Mouse (Mus musculus): ENCODE measurements at regions not wholly inside any gene's neighbourhood (a gene's known extent, or its start where the extent isn't known, plus 50 kb on each side); places are given as distances from the start of the nearest gene placed in this dataset.

GRCm38 (mm10) chr5:52092273-52092672 is 98.0 kb downstream of the Dhx15 start:
- WGBS = 80% methylated on average over 4 of the region's 4 CpGs
- Histone ChIP-seq H3K27me3 (ENCODE audit: control insufficient read depth, insufficient read depth, low read length) (no peaks in the 10 kb centered on the region), H3K4me1 (ENCODE audit: control insufficient read depth, insufficient read depth, insufficient read length) (no peaks in the 10 kb centered on the region), H3K4me3 (ENCODE audit: extremely low read depth, insufficient read depth, insufficient read length) (no peak overlapping the region), H3K27ac (ENCODE audit: insufficient read depth, low read length) (no peak overlapping the region), H3K36me3 (ENCODE audit: control insufficient read depth, insufficient read depth, low read length) (no peaks in the 10 kb centered on the region)
- TF ChIP-seq CTCF (IDR thresholded peaks at IDR 0.05; ENCODE audit: extremely low read depth, insufficient read depth, insufficient read length, insufficient replicate concordance) = no peak
- TF ChIP-seq POLR2A (IDR thresholded peaks at IDR 0.05; ENCODE audit: low read depth, low read length) = no peak
- DNase-seq (ENCODE audit: low read depth in 1 of 2, low spot score in 2 of 2) = no peak

- TF ChIP-seq CTCF (IDR thresholded peaks at IDR 0.05; ENCODE audit: extremely low read depth, insufficient read depth, insufficient read length, insufficient replicate concordance) (no peak), POLR2A (IDR thresholded peaks at IDR 0.05; ENCODE audit: low read depth, low read length) (no peak)
- no peaks in the 10 kb centered on the region for H3K36me3 ChIP-seq (ENCODE audit: control insufficient read depth, insufficient read depth, low read length)
- no peak for DNase-seq (ENCODE audit: low read depth in 1 of 2, low spot score in 2 of 2)
- 88% methylated on average over 10 of the region's 10 CpGs for WGBS
- H3K4me3 ChIP-seq (ENCODE audit: extremely low read depth, insufficient read depth, insufficient read length) = no peak overlapping the region
- no peak overlapping the region for H3K27ac ChIP-seq (ENCODE audit: insufficient read depth, low read length)
- no peaks in the 10 kb centered on the region for H3K4me1 ChIP-seq (ENCODE audit: control insufficient read depth, insufficient read depth, insufficient read length)
- no peaks in the 10 kb centered on the region for H3K27me3 ChIP-seq (ENCODE audit: control insufficient read depth, insufficient read depth, low read length)
These were observed 102.2 kb downstream of the Dhx15 start for GRCm38 (mm10) chr5:52088131-52088530.

- no peaks in the 10 kb centered on the region for H3K27me3 ChIP-seq (ENCODE audit: control insufficient read depth, insufficient read depth, low read length)
- H3K4me3 ChIP-seq (ENCODE audit: extremely low read depth, insufficient read depth, insufficient read length) = no peak overlapping the region
- WGBS = 27% methylated on average over 7 of the region's 7 CpGs
- H3K4me1 ChIP-seq (ENCODE audit: control insufficient read depth, insufficient read depth, insufficient read length) = no peaks in the 10 kb centered on the region
- no peaks in the 10 kb centered on the region for H3K36me3 ChIP-seq (ENCODE audit: control insufficient read depth, insufficient read depth, low read length)
- TF ChIP-seq POLR2A (IDR thresholded peaks at IDR 0.05; ENCODE audit: low read depth, low read length) (no peak), CTCF (IDR thresholded peaks at IDR 0.05; ENCODE audit: extremely low read depth, insufficient read depth, insufficient read length, insufficient replicate concordance) (no peak)
- no peak overlapping the region for H3K27ac ChIP-seq (ENCODE audit: insufficient read depth, low read length)
- DNase-seq (ENCODE audit: low read depth in 1 of 2, low spot score in 2 of 2) = no peak
These were observed 103.4 kb downstream of the Dhx15 start for GRCm38 (mm10) chr5:52086766-52087429.

- Histone ChIP-seq H3K36me3 (ENCODE audit: control insufficient read depth, insufficient read depth, low read length) (no peaks in the 10 kb centered on the region), H3K27me3 (ENCODE audit: control insufficient read depth, insufficient read depth, low read length) (no peaks in the 10 kb centered on the region), H3K4me3 (ENCODE audit: extremely low read depth, insufficient read depth, insufficient read length) (no peak overlapping the region), H3K27ac (ENCODE audit: insufficient read depth, low read length) (no peak overlapping the region), H3K4me1 (ENCODE audit: control insufficient read depth, insufficient read depth, insufficient read length) (no peaks in the 10 kb centered on the region)
- no peak for DNase-seq (ENCODE audit: low read depth in 1 of 2, low spot score in 2 of 2)
- TF ChIP-seq CTCF (IDR thresholded peaks at IDR 0.05; ENCODE audit: extremely low read depth, insufficient read depth, insufficient read length, insufficient replicate concordance) = no peak
- TF ChIP-seq POLR2A (IDR thresholded peaks at IDR 0.05; ENCODE audit: low read depth, low read length) = no peak
- WGBS = 85% methylated on average over 4 of the region's 4 CpGs
These were observed 110.0 kb downstream of the Dhx15 start for GRCm38 (mm10) chr5:52080268-52080667.

- H3K4me3 ChIP-seq (ENCODE audit: extremely low read depth, insufficient read depth, insufficient read length) = no peak overlapping the region
- H3K4me1 ChIP-seq (ENCODE audit: control insufficient read depth, insufficient read depth, insufficient read length) = no peaks in the 10 kb centered on the region
- no peak for TF ChIP-seq POLR2A (IDR thresholded peaks at IDR 0.05; ENCODE audit: low read depth, low read length)
- no peak for TF ChIP-seq CTCF (IDR thresholded peaks at IDR 0.05; ENCODE audit: extremely low read depth, insufficient read depth, insufficient read length, insufficient replicate concordance)
- no peak overlapping the region for H3K27ac ChIP-seq (ENCODE audit: insufficient read depth, low read length)
- H3K36me3 ChIP-seq (ENCODE audit: control insufficient read depth, insufficient read depth, low read length) = no peaks in the 10 kb centered on the region
- no peaks in the 10 kb centered on the region for H3K27me3 ChIP-seq (ENCODE audit: control insufficient read depth, insufficient read depth, low read length)
- WGBS = 69% methylated on average over 3 of the region's 3 CpGs
- no peak for DNase-seq (ENCODE audit: low read depth in 1 of 2, low spot score in 2 of 2)
These were observed 112.6 kb downstream of the Dhx15 start for GRCm38 (mm10) chr5:52077696-52078095.

- no peaks in the 10 kb centered on the region for H3K36me3 ChIP-seq (ENCODE audit: control insufficient read depth, insufficient read depth, low read length)
- H3K4me3 ChIP-seq (ENCODE audit: extremely low read depth, insufficient read depth, insufficient read length) = no peak overlapping the region
- 70% methylated on average over 2 of the region's 2 CpGs for WGBS
- H3K27me3 ChIP-seq (ENCODE audit: control insufficient read depth, insufficient read depth, low read length) = no peaks in the 10 kb centered on the region
- H3K4me1 ChIP-seq (ENCODE audit: control insufficient read depth, insufficient read depth, insufficient read length) = no peaks in the 10 kb centered on the region
- no peak for TF ChIP-seq POLR2A (IDR thresholded peaks at IDR 0.05; ENCODE audit: low read depth, low read length)
- TF ChIP-seq CTCF (IDR thresholded peaks at IDR 0.05; ENCODE audit: extremely low read depth, insufficient read depth, insufficient read length, insufficient replicate concordance) = no peak
- H3K27ac ChIP-seq (ENCODE audit: insufficient read depth, low read length) = no peak overlapping the region
- DNase-seq (ENCODE audit: low read depth in 1 of 2, low spot score in 2 of 2) = no peak
These were observed 115.2 kb downstream of the Dhx15 start for GRCm38 (mm10) chr5:52075096-52075495.

- TF ChIP-seq POLR2A (IDR thresholded peaks at IDR 0.05; ENCODE audit: low read depth, low read length) = no peak
- peak; percentile 83; the same call in 1 of the 2 replicates for TF ChIP-seq CTCF (IDR thresholded peaks at IDR 0.05; ENCODE audit: extremely low read depth, insufficient read depth, insufficient read length, insufficient replicate concordance)
- WGBS = 37% methylated on average over 16 of the region's 16 CpGs
- H3K4me3 ChIP-seq (ENCODE audit: extremely low read depth, insufficient read depth, insufficient read length) = no peak overlapping the region
These were observed 125.4 kb downstream of the Dhx15 start for GRCm38 (mm10) chr5:52064804-52065451.

More at GRCm38 (mm10) chr5:52064804-52065451, 125.4 kb downstream of the Dhx15 start:
- Histone ChIP-seq H3K4me1 (ENCODE audit: control insufficient read depth, insufficient read depth, insufficient read length) (no peaks in the 10 kb centered on the region), H3K36me3 (ENCODE audit: control insufficient read depth, insufficient read depth, low read length) (no peaks in the 10 kb centered on the region), H3K27me3 (ENCODE audit: control insufficient read depth, insufficient read depth, low read length) (no peaks in the 10 kb centered on the region), H3K27ac (ENCODE audit: insufficient read depth, low read length) (no peak overlapping the region)
- peak in 1 of 2 experiments; percentile 57 for DNase-seq (ENCODE audit: low read depth in 1 of 2, low spot score in 2 of 2)
